Comparison of ENCODE assay signal across 15 mouse cellular contexts in genomic region chr17:45578242-45578641, GRCm38 (mm10). TPM values are rescaled to one million over a fixed set of nuclear protein-coding genes. Genes with fewer than 3 reads are reported as not detected.
DNase-seq lines count a peak whose midpoint lies in the region; ATAC-seq and TF ChIP-seq lines count a peak whose summit lies in the region.
"Had no signal": no experiment of that assay in that cellular context is flagged by ENCODE, and none has a peak within 500 bp of the region (broad histone marks: within the 10 kb centered on the region; RNA-seq: fewer than 3 reads in every experiment).

No protein-coding gene starts in this region.

- no peaks in the 10 kb centered on the region for H3K36me3 ChIP-seq in heart, postnatal 0 days (replicated peaks; ENCODE audit: control insufficient read depth, insufficient read depth, low read length)
- H3K36me3 ChIP-seq in neural tube, embryonic 15.5 days: no peaks in the 10 kb centered on the region
- no peaks in the 10 kb centered on the region for H3K36me3 ChIP-seq in limb, embryonic 15.5 days
- no peaks in the 10 kb centered on the region for H3K36me3 ChIP-seq in stomach, embryonic 15.5 days
- no peaks in the 10 kb centered on the region for H3K36me3 ChIP-seq in forebrain, embryonic 16.5 days (ENCODE audit: control insufficient read depth, insufficient read depth)
- H3K36me3 ChIP-seq: forebrain, embryonic 10.5 days; midbrain, embryonic 15.5 days had no signal

- no peak for TF ChIP-seq CTCF in heart, postnatal 0 days (IDR thresholded peaks at IDR 0.05; ENCODE audit: low read depth)

- H3K27ac ChIP-seq in heart, postnatal 0 days (ENCODE audit: low read depth): peak overlapping the region; percentile 82
- no peak overlapping the region for H3K27ac ChIP-seq in neural tube, embryonic 15.5 days (replicated peaks)
- H3K27ac ChIP-seq in limb, embryonic 15.5 days: peak overlapping the region; percentile 63
- peak overlapping the region; percentile 83 for H3K27ac ChIP-seq in stomach, embryonic 15.5 days
- H3K27ac ChIP-seq in forebrain, embryonic 16.5 days (ENCODE audit: low read length): no peak overlapping the region
- H3K27ac ChIP-seq: forebrain, embryonic 10.5 days; hindbrain, postnatal 0 days; midbrain, embryonic 15.5 days had no signal

- H3K9ac ChIP-seq in heart, postnatal 0 days (replicated peaks; ENCODE audit: low read depth, low read length): 0 out of 2 replicates have a peak overlapping the region, but pooled peaks have one; percentile 29
- H3K9ac ChIP-seq in neural tube, embryonic 15.5 days (replicated peaks): 0 out of 2 replicates have a peak overlapping the region, but pooled peaks have one; percentile 4
- H3K9ac ChIP-seq in limb, embryonic 15.5 days: no peak overlapping the region
- H3K9ac ChIP-seq in stomach, embryonic 15.5 days: no peak overlapping the region
- H3K9ac ChIP-seq in forebrain, embryonic 16.5 days (replicated peaks; ENCODE audit: low read depth, low read length): no peak overlapping the region
- H3K9ac ChIP-seq: midbrain, embryonic 15.5 days had no signal

- no peak for ATAC-seq in heart, postnatal 0 days (ENCODE audit: insufficient read depth, low read depth)
- no peak for ATAC-seq in neural tube, embryonic 15.5 days (ENCODE audit: low FRiP score)
- no peak for ATAC-seq in limb, embryonic 15.5 days (ENCODE audit: insufficient number of reproducible peaks, low FRiP score, low TSS enrichment, low read depth)
- ATAC-seq in stomach, embryonic 15.5 days (ENCODE audit: insufficient read depth, low FRiP score, low read depth): no peak
- ATAC-seq in forebrain, embryonic 16.5 days: no peak
- ATAC-seq: hindbrain, postnatal 0 days; midbrain, embryonic 15.5 days had no signal

- WGBS in heart, postnatal 0 days: 17% methylated on average over 5 of the region's 5 CpGs
- 67% methylated on average over 5 of the region's 5 CpGs for WGBS in neural tube, embryonic 15.5 days
- WGBS in limb, embryonic 15.5 days: 50% methylated on average over 5 of the region's 5 CpGs
- WGBS in stomach, embryonic 15.5 days: 53% methylated on average over 5 of the region's 5 CpGs
- 51% methylated on average over 5 of the region's 5 CpGs for WGBS in forebrain, embryonic 16.5 days

- no peak overlapping the region; the same call in 1 of the 2 replicates for H3K4me2 ChIP-seq in heart, postnatal 0 days (ENCODE audit: low read depth, low read length)
- no peak overlapping the region for H3K4me2 ChIP-seq in neural tube, embryonic 15.5 days
- no peak overlapping the region for H3K4me2 ChIP-seq in limb, embryonic 15.5 days
- no peak overlapping the region for H3K4me2 ChIP-seq in stomach, embryonic 15.5 days
- H3K4me2 ChIP-seq in forebrain, embryonic 16.5 days (ENCODE audit: low read length): no peak overlapping the region
- H3K4me2 ChIP-seq: midbrain, embryonic 15.5 days had no signal

- H3K4me3 ChIP-seq in heart, postnatal 0 days (ENCODE audit: low read depth, low read length): no peak overlapping the region
- H3K4me3 ChIP-seq in neural tube, embryonic 15.5 days (replicated peaks): no peak overlapping the region
- H3K4me3 ChIP-seq in limb, embryonic 15.5 days: no peak overlapping the region
- no peak overlapping the region for H3K4me3 ChIP-seq in stomach, embryonic 15.5 days (replicated peaks)
- H3K4me3 ChIP-seq in forebrain, embryonic 16.5 days (replicated peaks; ENCODE audit: low read length): no peak overlapping the region
- H3K4me3 ChIP-seq: forebrain, embryonic 10.5 days; midbrain, embryonic 15.5 days had no signal

- intact Hi-C loops in heart, postnatal 10 days (cut with DNase I): no loop called here

- TF ChIP-seq EP300 in heart, postnatal 0 days (IDR thresholded peaks at IDR 0.05; ENCODE audit: low read depth): no peak

- H3K4me1 ChIP-seq in heart, postnatal 0 days (ENCODE audit: control insufficient read depth, insufficient read depth): peaks cover 20% of the 10 kb centered on the region; the same call in 1 of the 2 replicates
- peaks cover 26% of the 10 kb centered on the region for H3K4me1 ChIP-seq in neural tube, embryonic 15.5 days
- peaks cover 30% of the 10 kb centered on the region for H3K4me1 ChIP-seq in limb, embryonic 15.5 days
- peaks cover 24% of the 10 kb centered on the region for H3K4me1 ChIP-seq in stomach, embryonic 15.5 days
- peaks cover 11% of the 10 kb centered on the region for H3K4me1 ChIP-seq in forebrain, embryonic 16.5 days (replicated peaks; ENCODE audit: control insufficient read depth, insufficient read depth, low read length)

- H3K9me3 ChIP-seq in heart, postnatal 0 days (replicated peaks; ENCODE audit: control insufficient read depth, low read length): no peaks in the 10 kb centered on the region
- no peaks in the 10 kb centered on the region for H3K9me3 ChIP-seq in neural tube, embryonic 15.5 days (replicated peaks)
- no peaks in the 10 kb centered on the region for H3K9me3 ChIP-seq in limb, embryonic 15.5 days
- H3K9me3 ChIP-seq in stomach, embryonic 15.5 days: no peaks in the 10 kb centered on the region
- H3K9me3 ChIP-seq in forebrain, embryonic 16.5 days (ENCODE audit: control insufficient read depth, low read length): no peaks in the 10 kb centered on the region
- H3K9me3 ChIP-seq: forebrain, embryonic 10.5 days; midbrain, embryonic 15.5 days had no signal

- H3K27me3 ChIP-seq in heart, postnatal 0 days (ENCODE audit: control insufficient read depth, insufficient read depth, low read length): no peaks in the 10 kb centered on the region
- H3K27me3 ChIP-seq in neural tube, embryonic 15.5 days (replicated peaks): no peaks in the 10 kb centered on the region
- no peaks in the 10 kb centered on the region for H3K27me3 ChIP-seq in limb, embryonic 15.5 days
- no peaks in the 10 kb centered on the region for H3K27me3 ChIP-seq in stomach, embryonic 15.5 days (replicated peaks)
- H3K27me3 ChIP-seq in forebrain, embryonic 16.5 days (replicated peaks; ENCODE audit: control insufficient read depth, insufficient read depth, low read length): no peaks in the 10 kb centered on the region
- H3K27me3 ChIP-seq: CH12.LX; midbrain, embryonic 15.5 days had no signal

- DNase-seq in heart, postnatal 0 days (ENCODE audit: low spot score): no peak
- no peak for DNase-seq in heart, postnatal 10 days
- DNase-seq in neural tube, embryonic 10.5 days (ENCODE audit: extremely low spot score, low spot score): no peak
- DNase-seq: lung, postnatal 14 days; right cerebral cortex, postnatal 14 days had no signal

RNA-seq across cellular contexts. Expression of gene Hsp90ab1, which starts 5.2 kb away (rescaled TPM):
- 716 and 846 TPM in 2 replicates for total RNA-seq in heart, postnatal 0 days (2014; rRNA removed; ENCODE audit: low replicate concordance)
- 756 and 767 TPM in 2 replicates for polyA plus RNA-seq in heart, postnatal 0 days (2015; fragmentation: Nextera tagmentation; extraction: Ambion mirVana)
- total RNA-seq in heart, postnatal 10 days (2021): 1,000 to 10,000 TPM; 1,000 to 1,054 TPM
- polyA plus RNA-seq in neural tube, embryonic 15.5 days (2015; fragmentation: Nextera tagmentation; extraction: Ambion mirVana): 1,466 and 1,575 TPM in 2 replicates
- polyA plus RNA-seq in limb, embryonic 15.5 days (2015; fragmentation: Nextera tagmentation; extraction: Ambion mirVana): 1,467 and 1,497 TPM in 2 replicates
- polyA plus RNA-seq in stomach, embryonic 15.5 days (2015; fragmentation: Nextera tagmentation; extraction: Ambion mirVana): 1,532 and 1,551 TPM in 2 replicates
- polyA plus RNA-seq in forebrain, embryonic 16.5 days (2015; fragmentation: Nextera tagmentation; extraction: Ambion mirVana): 1,528 and 1,563 TPM in 2 replicates

RNA-seq across cellular contexts. Expression of gene Slc35b2, which starts 14.6 kb away (rescaled TPM):
- total RNA-seq in heart, postnatal 0 days (2014; rRNA removed; ENCODE audit: low replicate concordance): 87.8 and 137 TPM in 2 replicates
- polyA plus RNA-seq in heart, postnatal 0 days (2015; fragmentation: Nextera tagmentation; extraction: Ambion mirVana): 64.8 and 68.3 TPM in 2 replicates
- 10 to 100 TPM; 34.5 to 36.8 TPM for total RNA-seq in heart, postnatal 10 days (2021)
- 86.3 and 99.5 TPM in 2 replicates for polyA plus RNA-seq in neural tube, embryonic 15.5 days (2015; fragmentation: Nextera tagmentation; extraction: Ambion mirVana)
- 139 and 142 TPM in 2 replicates for polyA plus RNA-seq in limb, embryonic 15.5 days (2015; fragmentation: Nextera tagmentation; extraction: Ambion mirVana)
- polyA plus RNA-seq in stomach, embryonic 15.5 days (2015; fragmentation: Nextera tagmentation; extraction: Ambion mirVana): 115 and 131 TPM in 2 replicates
- polyA plus RNA-seq in forebrain, embryonic 16.5 days (2015; fragmentation: Nextera tagmentation; extraction: Ambion mirVana): 91.5 and 93.3 TPM in 2 replicates

RNA-seq across cellular contexts. Expression of gene Slc29a1, which starts 21.2 kb away (rescaled TPM):
- total RNA-seq in heart, postnatal 0 days (2014; rRNA removed; ENCODE audit: low replicate concordance): 236 and 368 TPM in 2 replicates
- 105 and 107 TPM in 2 replicates for polyA plus RNA-seq in heart, postnatal 0 days (2015; fragmentation: Nextera tagmentation; extraction: Ambion mirVana)
- 10 to 100 TPM; 88.3 to 99.0 TPM for total RNA-seq in heart, postnatal 10 days (2021)
- 42.8 and 77.5 TPM in 2 replicates for polyA plus RNA-seq in neural tube, embryonic 15.5 days (2015; fragmentation: Nextera tagmentation; extraction: Ambion mirVana)
- 120 and 140 TPM in 2 replicates for polyA plus RNA-seq in limb, embryonic 15.5 days (2015; fragmentation: Nextera tagmentation; extraction: Ambion mirVana)
- 83.4 and 88.9 TPM in 2 replicates for polyA plus RNA-seq in stomach, embryonic 15.5 days (2015; fragmentation: Nextera tagmentation; extraction: Ambion mirVana)
- 79.7 and 85.1 TPM in 2 replicates for polyA plus RNA-seq in forebrain, embryonic 16.5 days (2015; fragmentation: Nextera tagmentation; extraction: Ambion mirVana)

RNA-seq across cellular contexts. Expression of gene Nfkbie, which starts 22.7 kb away (rescaled TPM):
- 1.2 and 3.0 TPM in 2 replicates for total RNA-seq in heart, postnatal 0 days (2014; rRNA removed; ENCODE audit: low replicate concordance)
- 1.7 and 1.9 TPM in 2 replicates for polyA plus RNA-seq in heart, postnatal 0 days (2015; fragmentation: Nextera tagmentation; extraction: Ambion mirVana)
- total RNA-seq in heart, postnatal 10 days (2021): 1 to 10 TPM; 1.8 to 2.7 TPM
- 4.8 and 10.1 TPM in 2 replicates for polyA plus RNA-seq in neural tube, embryonic 15.5 days (2015; fragmentation: Nextera tagmentation; extraction: Ambion mirVana)
- 5.9 and 6.1 TPM in 2 replicates for polyA plus RNA-seq in limb, embryonic 15.5 days (2015; fragmentation: Nextera tagmentation; extraction: Ambion mirVana)
- 4.3 and 4.4 TPM in 2 replicates for polyA plus RNA-seq in stomach, embryonic 15.5 days (2015; fragmentation: Nextera tagmentation; extraction: Ambion mirVana)
- 3.9 and 5.0 TPM in 2 replicates for polyA plus RNA-seq in forebrain, embryonic 16.5 days (2015; fragmentation: Nextera tagmentation; extraction: Ambion mirVana)

RNA-seq across cellular contexts. Expression of gene Mymx, which starts 23.7 kb away (rescaled TPM):
- total RNA-seq in heart, postnatal 0 days (2014; rRNA removed; ENCODE audit: low replicate concordance): not detected in 2 replicates
- not detected in 2 replicates for polyA plus RNA-seq in heart, postnatal 0 days (2015; fragmentation: Nextera tagmentation; extraction: Ambion mirVana)
- not detected for total RNA-seq in heart, postnatal 10 days (2021)
- polyA plus RNA-seq in neural tube, embryonic 15.5 days (2015; fragmentation: Nextera tagmentation; extraction: Ambion mirVana): 1.5 and 1.6 TPM in 2 replicates
- 22.9 and 39.7 TPM in 2 replicates for polyA plus RNA-seq in limb, embryonic 15.5 days (2015; fragmentation: Nextera tagmentation; extraction: Ambion mirVana)
- polyA plus RNA-seq in stomach, embryonic 15.5 days (2015; fragmentation: Nextera tagmentation; extraction: Ambion mirVana): 0.40 and 1.3 TPM in 2 replicates
- polyA plus RNA-seq in forebrain, embryonic 16.5 days (2015; fragmentation: Nextera tagmentation; extraction: Ambion mirVana): not detected in 2 replicates
- total RNA-seq: CH12.LX; gastrocnemius, adult 8-10 months; hindbrain, postnatal 0 days; layer of hippocampus, adult 18-20 months had no signal
- polyA plus RNA-seq: hindbrain, postnatal 0 days; midbrain, embryonic 15.5 days had no signal

Comparison
In these comparisons a context has a peak if more than half of its experiments do, and no peak if none do; other contexts are left out.
1. H3K27ac ChIP-seq: peak in heart, postnatal 0 days (single experiment), limb, embryonic 15.5 days (single experiment) and stomach, embryonic 15.5 days (single experiment); none in neural tube, embryonic 15.5 days (single experiment) and forebrain, embryonic 16.5 days (single experiment).
2. H3K9ac ChIP-seq: peak in heart, postnatal 0 days (single experiment) and neural tube, embryonic 15.5 days (single experiment); none in limb, embryonic 15.5 days (single experiment), stomach, embryonic 15.5 days (single experiment) and forebrain, embryonic 16.5 days (single experiment).